10 mouse cellular contexts compared by ENCODE assay signal in the genomic region with DNA sequence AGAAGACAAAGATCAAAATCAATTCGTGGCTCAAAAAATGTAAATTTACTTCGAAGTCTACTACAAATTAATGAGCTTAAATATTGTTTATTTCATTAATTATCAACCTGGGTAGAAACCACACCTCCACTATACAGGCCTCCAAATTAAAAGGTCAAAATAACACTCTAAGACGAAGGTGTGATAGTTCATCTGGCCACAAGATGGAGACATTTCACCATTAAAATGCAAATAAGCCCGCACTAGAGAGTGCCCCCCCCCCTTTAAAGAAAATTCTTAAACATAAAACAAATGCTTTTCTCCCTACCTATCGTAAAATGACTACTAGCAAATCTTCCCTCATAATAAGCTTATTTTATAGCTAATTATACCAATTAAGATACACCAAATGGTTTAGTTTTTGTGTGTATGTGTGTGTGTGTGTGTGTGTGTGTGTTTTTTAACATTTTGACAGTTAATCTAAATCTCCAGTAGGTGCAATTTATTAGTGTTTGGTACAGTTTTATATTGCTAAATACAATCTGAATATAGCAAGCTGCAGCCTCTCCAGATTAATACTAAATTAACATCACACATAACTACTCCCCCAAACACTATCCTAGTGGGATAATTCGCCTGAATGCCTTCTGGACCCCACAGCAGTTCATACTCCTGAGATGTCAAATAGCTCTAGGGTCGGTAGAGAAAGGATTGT. TPM values are rescaled to one million over a fixed set of nuclear protein-coding genes. Genes with fewer than 3 reads are reported as not detected.
DNase-seq lines count a peak whose midpoint lies in the region; ATAC-seq and TF ChIP-seq lines count a peak whose summit lies in the region.
"Had no signal": no experiment of that assay in that cellular context is flagged by ENCODE, and none has a peak within 500 bp of the region (broad histone marks: within the 10 kb centered on the region; RNA-seq: fewer than 3 reads in every experiment).

No protein-coding gene starts in this region.

- peak; percentile 77 for ATAC-seq in hindbrain, embryonic 16.5 days
- peak; percentile 76 for ATAC-seq in midbrain, embryonic 15.5 days (replicated peaks)

- H3K4me1 ChIP-seq in heart, adult 2 months (ENCODE audit: control insufficient read depth, insufficient read depth, low read length), result no peaks in the 10 kb centered on the region
- H3K4me1 ChIP-seq in hindbrain, embryonic 16.5 days (ENCODE audit: control insufficient read depth, insufficient read depth, low read depth, low read length), result no peaks in the 10 kb centered on the region
- H3K4me1 ChIP-seq in midbrain, embryonic 15.5 days, result no peaks in the 10 kb centered on the region

- no peak overlapping the region for H3K9ac ChIP-seq in heart, adult 2 months (ENCODE audit: low read depth, low read length)
- H3K9ac ChIP-seq in hindbrain, embryonic 16.5 days (ENCODE audit: low read depth, low read length), result no peak overlapping the region
- H3K9ac ChIP-seq in midbrain, embryonic 15.5 days, result no peak overlapping the region

- TF ChIP-seq CTCF in heart, adult 2 months (IDR thresholded peaks at IDR 0.05), result peak; percentile 83

- no peak overlapping the region for H3K27ac ChIP-seq in heart, adult 2 months
- no peak overlapping the region for H3K27ac ChIP-seq in hindbrain, embryonic 16.5 days (ENCODE audit: low read depth, low read length)
- H3K27ac ChIP-seq in midbrain, embryonic 15.5 days, result no peak overlapping the region

- WGBS in heart, adult 2 months, result 19% methylated on average over 7 of the region's 7 CpGs
- 20% methylated on average over 7 of the region's 7 CpGs for WGBS in hindbrain, embryonic 16.5 days
- WGBS in midbrain, embryonic 15.5 days, result 18% methylated on average over 7 of the region's 7 CpGs

- no peak for DNase-seq in heart, adult 2 months
- DNase-seq in heart, postnatal 25 days (ENCODE audit: low spot score), result no peak
- peak; percentile 64 for DNase-seq in CD4-positive, CD25-positive, alpha-beta regulatory T cell, adult 2 months (ENCODE audit: low read depth, low spot score)
- DNase-seq in cerebellum, adult 18-20 months, result peak; percentile 34 to 36
- no peak for DNase-seq in urinary bladder, postnatal 25 days (ENCODE audit: low spot score)
- DNase-seq in c-Kit-positive CD71-positive TER-119-positive erythroid progenitor cells, embryonic 14.5 days (ENCODE audit: low spot score), result no peak

- TF ChIP-seq EP300 in heart, adult 2 months (IDR thresholded peaks at IDR 0.05; ENCODE audit: insufficient read depth, low read depth, low read length), result no peak

- H3K9me3 ChIP-seq in hindbrain, embryonic 16.5 days (ENCODE audit: control insufficient read depth, low read length), result no peaks in the 10 kb centered on the region
- no peaks in the 10 kb centered on the region for H3K9me3 ChIP-seq in midbrain, embryonic 15.5 days

- no peak for TF ChIP-seq POLR2A in heart, adult 2 months (IDR thresholded peaks at IDR 0.05; ENCODE audit: insufficient read depth, low read depth, low read length)

- H3K36me3 ChIP-seq in heart, adult 2 months (ENCODE audit: control insufficient read depth, insufficient read depth, low read length), result no peaks in the 10 kb centered on the region
- H3K36me3 ChIP-seq in hindbrain, embryonic 16.5 days (ENCODE audit: control insufficient read depth, insufficient read depth, low read length), result no peaks in the 10 kb centered on the region
- no peaks in the 10 kb centered on the region for H3K36me3 ChIP-seq in midbrain, embryonic 15.5 days (replicated peaks)

- no peaks in the 10 kb centered on the region for H3K79me2 ChIP-seq in heart, adult 2 months (replicated peaks; ENCODE audit: control insufficient read depth, insufficient read depth, low read length)

- H3K4me2 ChIP-seq in hindbrain, embryonic 16.5 days (ENCODE audit: low read length), result no peak overlapping the region
- no peak overlapping the region for H3K4me2 ChIP-seq in midbrain, embryonic 15.5 days

- H3K4me3 ChIP-seq in heart, adult 2 months, result no peak overlapping the region
- no peak overlapping the region for H3K4me3 ChIP-seq in hindbrain, embryonic 16.5 days (ENCODE audit: low read length)
- H3K4me3 ChIP-seq in midbrain, embryonic 15.5 days, result no peak overlapping the region

- no peaks in the 10 kb centered on the region for H3K27me3 ChIP-seq in heart, adult 2 months (ENCODE audit: control insufficient read depth, insufficient read depth, low read length)
- no peaks in the 10 kb centered on the region for H3K27me3 ChIP-seq in hindbrain, embryonic 16.5 days (replicated peaks; ENCODE audit: control insufficient read depth, insufficient read depth, low read length)
- H3K27me3 ChIP-seq in midbrain, embryonic 15.5 days (replicated peaks), result no peaks in the 10 kb centered on the region

- intact Hi-C loops in heart, adult 2 months (cut with DNase I), result loop anchor here (1.0 to 10.0 kb wide), 5 partner anchors 59 to 727 kb away; no protein-coding TSS in a partner anchor
- intact Hi-C loops in heart, postnatal 25 days (cut with DNase I), result loop anchor here (1.0 to 10.0 kb wide), 4 partner anchors 60 to 727 kb away; no protein-coding TSS in a partner anchor

RNA-seq across cellular contexts. Expression of gene Plscr5, which starts 45.0 kb away (rescaled TPM):
- total RNA-seq in heart, adult 2 months (2021), result not detected
- not detected in 2 replicates for polyA plus RNA-seq in heart, adult 2 months (2012; rRNA removed)
- total RNA-seq in heart, postnatal 25 days (2021), result not detected
- 0.55 and 0.56 TPM in 2 replicates for polyA plus RNA-seq in hindbrain, embryonic 16.5 days (2015; fragmentation: Nextera tagmentation; extraction: Ambion mirVana)
- 0.33 and 0.70 TPM in 2 replicates for polyA plus RNA-seq in midbrain, embryonic 15.5 days (2015; fragmentation: Nextera tagmentation; extraction: Ambion mirVana)
- total RNA-seq: adrenal gland, postnatal 36 days; heart, postnatal 14 days had no signal

Comparison
In these comparisons a context has a peak if more than half of its experiments do, and no peak if none do; other contexts are left out.
1. DNase-seq: peak in CD4-positive, CD25-positive, alpha-beta regulatory T cell, adult 2 months (single experiment) and cerebellum, adult 18-20 months (2 of 2); none in heart, adult 2 months (0 of 2), heart, postnatal 25 days (single experiment), urinary bladder, postnatal 25 days (single experiment) and c-Kit-positive CD71-positive TER-119-positive erythroid progenitor cells, embryonic 14.5 days (single experiment).